Mouse (Mus musculus): ENCODE results near the gene Ppm1b. TPM values are rescaled to one million over a fixed set of nuclear protein-coding genes. Genes with fewer than 3 reads are reported as not detected.

The Ppm1b gene
- total and polyA plus RNA-seq, 2 experiments, result 32.6 to 83.6 TPM

- peaks cover 17% of the 10 kb centered on the region; the same call in 1 of the 2 replicates for H3K36me3 ChIP-seq (ENCODE audit: control insufficient read depth, insufficient read depth, low read length)
- no peak overlapping the region for H3K27ac ChIP-seq (replicated peaks; ENCODE audit: insufficient read depth, low read depth, low read length)
- no peak overlapping the region for H3K4me3 ChIP-seq (ENCODE audit: insufficient read depth, low read depth, low read length)
- no peak overlapping the region for H3K9ac ChIP-seq (ENCODE audit: low read depth, low read length)
- no peaks in the 10 kb centered on the region for H3K79me2 ChIP-seq (ENCODE audit: control insufficient read depth, insufficient read depth, low read length)
- no peak for TF ChIP-seq CTCF (IDR thresholded peaks at IDR 0.05; ENCODE audit: low read depth, low read length)
- TF ChIP-seq POLR2A (IDR thresholded peaks at IDR 0.05; ENCODE audit: extremely low read depth, insufficient read depth, low read length), result no peak
- WGBS, result 92% methylated on average over 6 of the region's 6 CpGs
- H3K27me3 ChIP-seq (ENCODE audit: control insufficient read depth, insufficient read depth, low read length), result no peaks in the 10 kb centered on the region
- no peak for DNase-seq (ENCODE audit: extremely low read depth, low read depth, low spot score)
- H3K4me1 ChIP-seq (ENCODE audit: control insufficient read depth, insufficient read depth, low read length), result peaks cover 6% of the 10 kb centered on the region
Observed at GRCm38 (mm10) chr17:85059136-85059535, 102.6 kb downstream of the Ppm1b start.

- Histone ChIP-seq H3K4me1 (ENCODE audit: control insufficient read depth, insufficient read depth, low read length) (no peaks in the 10 kb centered on the region), H3K27ac (replicated peaks; ENCODE audit: insufficient read depth, low read depth, low read length) (no peak overlapping the region), H3K79me2 (ENCODE audit: control insufficient read depth, insufficient read depth, low read length) (no peaks in the 10 kb centered on the region), H3K4me3 (ENCODE audit: insufficient read depth, low read depth, low read length) (no peak overlapping the region), H3K27me3 (ENCODE audit: control insufficient read depth, insufficient read depth, low read length) (no peaks in the 10 kb centered on the region), H3K9ac (ENCODE audit: low read depth, low read length) (no peak overlapping the region), H3K36me3 (ENCODE audit: control insufficient read depth, insufficient read depth, low read length) (peaks cover 34% of the 10 kb centered on the region; the same call in 1 of the 2 replicates)
- no peak for DNase-seq (ENCODE audit: extremely low read depth, low read depth, low spot score)
- WGBS, result 90% methylated on average over 7 of the region's 7 CpGs
- no peak for TF ChIP-seq CTCF (IDR thresholded peaks at IDR 0.05; ENCODE audit: low read depth, low read length)
Observed at GRCm38 (mm10) chr17:85063560-85063959, 107.0 kb downstream of the Ppm1b start.

DNA sequence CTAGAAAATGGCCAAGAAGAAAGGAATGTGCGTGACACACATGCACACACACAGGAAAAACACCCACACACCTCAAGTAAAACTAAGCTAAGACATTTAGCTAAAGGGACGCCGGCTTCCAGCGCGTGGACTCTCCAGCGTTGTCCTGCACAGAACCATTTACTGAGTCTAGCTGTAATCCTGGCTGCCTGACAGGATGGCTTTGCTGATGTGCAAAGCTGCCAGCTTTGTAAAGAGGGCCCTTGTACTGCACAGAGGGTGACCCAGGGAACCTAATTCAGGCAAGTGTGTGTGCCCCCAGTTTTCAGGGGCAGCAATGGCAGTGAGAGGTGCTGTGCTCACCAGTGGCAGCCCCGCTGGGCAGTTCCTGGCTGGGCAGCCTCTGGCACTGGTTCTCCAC, 110.8 kb downstream of the Ppm1b start:
- no peaks in the 10 kb centered on the region for H3K79me2 ChIP-seq (ENCODE audit: control insufficient read depth, insufficient read depth, low read length)
- H3K27me3 ChIP-seq (ENCODE audit: control insufficient read depth, insufficient read depth, low read length), result no peaks in the 10 kb centered on the region
- H3K4me1 ChIP-seq (ENCODE audit: control insufficient read depth, insufficient read depth, low read length), result no peaks in the 10 kb centered on the region
- 77% methylated on average over 7 of the region's 7 CpGs for WGBS
- no peak overlapping the region for H3K27ac ChIP-seq (replicated peaks; ENCODE audit: insufficient read depth, low read depth, low read length)
- DNase-seq (ENCODE audit: extremely low read depth, low read depth, low spot score), result no peak
- TF ChIP-seq CTCF (IDR thresholded peaks at IDR 0.05; ENCODE audit: low read depth, low read length) (no peak), POLR2A (IDR thresholded peaks at IDR 0.05; ENCODE audit: extremely low read depth, insufficient read depth, low read length) (no peak)
- peaks cover 37% of the 10 kb centered on the region for H3K36me3 ChIP-seq (ENCODE audit: control insufficient read depth, insufficient read depth, low read length)
- H3K9ac ChIP-seq (ENCODE audit: low read depth, low read length), result no peak overlapping the region
- no peak overlapping the region for H3K4me3 ChIP-seq (ENCODE audit: insufficient read depth, low read depth, low read length)

- no peaks in the 10 kb centered on the region for H3K79me2 ChIP-seq (ENCODE audit: control insufficient read depth, insufficient read depth, low read length)
- no peaks in the 10 kb centered on the region for H3K27me3 ChIP-seq (ENCODE audit: control insufficient read depth, insufficient read depth, low read length)
- H3K4me3 ChIP-seq (ENCODE audit: insufficient read depth, low read depth, low read length), result no peak overlapping the region
- 93% methylated on average over 6 of the region's 6 CpGs for WGBS
- TF ChIP-seq POLR2A (IDR thresholded peaks at IDR 0.05; ENCODE audit: extremely low read depth, insufficient read depth, low read length), result no peak
- no peak for TF ChIP-seq CTCF (IDR thresholded peaks at IDR 0.05; ENCODE audit: low read depth, low read length)
- no peak overlapping the region for H3K9ac ChIP-seq (ENCODE audit: low read depth, low read length)
- H3K36me3 ChIP-seq (ENCODE audit: control insufficient read depth, insufficient read depth, low read length), result peaks cover 33% of the 10 kb centered on the region
- no peaks in the 10 kb centered on the region for H3K4me1 ChIP-seq (ENCODE audit: control insufficient read depth, insufficient read depth, low read length)
- H3K27ac ChIP-seq (replicated peaks; ENCODE audit: insufficient read depth, low read depth, low read length), result no peak overlapping the region
- no peak for DNase-seq (ENCODE audit: extremely low read depth, low read depth, low spot score)
Observed at GRCm38 (mm10) chr17:85070658-85071057, 114.1 kb downstream of the Ppm1b start.

GRCm38 (mm10) chr17:85071088-85071775, 114.7 kb downstream of the Ppm1b start:
- no peak for TF ChIP-seq CTCF (IDR thresholded peaks at IDR 0.05; ENCODE audit: low read depth, low read length)
- TF ChIP-seq POLR2A (IDR thresholded peaks at IDR 0.05; ENCODE audit: extremely low read depth, insufficient read depth, low read length), result no peak
- peaks cover 34% of the 10 kb centered on the region for H3K36me3 ChIP-seq (ENCODE audit: control insufficient read depth, insufficient read depth, low read length)
- H3K4me1 ChIP-seq (ENCODE audit: control insufficient read depth, insufficient read depth, low read length), result no peaks in the 10 kb centered on the region
- H3K79me2 ChIP-seq (ENCODE audit: control insufficient read depth, insufficient read depth, low read length), result no peaks in the 10 kb centered on the region
- H3K27ac ChIP-seq (replicated peaks; ENCODE audit: insufficient read depth, low read depth, low read length), result no peak overlapping the region
- no peak overlapping the region for H3K4me3 ChIP-seq (ENCODE audit: insufficient read depth, low read depth, low read length)
- H3K9ac ChIP-seq (ENCODE audit: low read depth, low read length), result no peak overlapping the region
- DNase-seq (ENCODE audit: extremely low read depth, low read depth, low spot score), result no peak
- 95% methylated on average over 8 of the region's 8 CpGs for WGBS
- no peaks in the 10 kb centered on the region for H3K27me3 ChIP-seq (ENCODE audit: control insufficient read depth, insufficient read depth, low read length)

DNA sequence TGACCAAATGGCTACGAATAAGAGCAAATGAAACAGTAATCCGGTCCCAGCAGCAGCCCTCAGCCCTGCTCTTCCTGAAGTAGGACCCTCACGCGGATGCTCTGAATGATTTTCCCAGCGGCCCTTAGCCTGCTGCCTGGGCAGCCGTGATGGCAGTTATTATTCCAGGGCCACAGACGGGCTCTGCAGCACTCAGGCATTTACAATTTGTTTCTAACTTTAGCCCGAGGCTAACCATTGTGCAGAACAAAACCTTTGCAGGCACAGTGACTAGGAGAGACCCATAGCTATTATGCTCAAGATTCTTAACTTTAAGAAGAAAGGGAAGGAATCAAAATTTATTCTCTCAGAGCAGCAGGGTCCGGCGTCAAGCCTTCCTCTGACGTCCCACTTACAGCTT, 115.8 kb downstream of the Ppm1b start:
- H3K27me3 ChIP-seq (ENCODE audit: control insufficient read depth, insufficient read depth, low read length), result no peaks in the 10 kb centered on the region
- no peaks in the 10 kb centered on the region for H3K4me1 ChIP-seq (ENCODE audit: control insufficient read depth, insufficient read depth, low read length)
- no peak for TF ChIP-seq POLR2A (IDR thresholded peaks at IDR 0.05; ENCODE audit: extremely low read depth, insufficient read depth, low read length)
- TF ChIP-seq CTCF (IDR thresholded peaks at IDR 0.05; ENCODE audit: low read depth, low read length), result no peak
- H3K27ac ChIP-seq (replicated peaks; ENCODE audit: insufficient read depth, low read depth, low read length), result no peak overlapping the region
- H3K79me2 ChIP-seq (ENCODE audit: control insufficient read depth, insufficient read depth, low read length), result no peaks in the 10 kb centered on the region
- H3K4me3 ChIP-seq (ENCODE audit: insufficient read depth, low read depth, low read length), result no peak overlapping the region
- no peak for DNase-seq (ENCODE audit: extremely low read depth, low read depth, low spot score)
- no peak overlapping the region for H3K9ac ChIP-seq (ENCODE audit: low read depth, low read length)
- H3K36me3 ChIP-seq (ENCODE audit: control insufficient read depth, insufficient read depth, low read length), result peaks cover 34% of the 10 kb centered on the region
- WGBS, result 90% methylated on average over 11 of the region's 11 CpGs

Data from liver, adult 2 months (tissue).